In genomic region chr8:114879678-114880077, GRCm38 (mm10) we compare ENCODE assay signal across 12 mouse cellular contexts.
DNase-seq lines count a peak whose midpoint lies in the region; ATAC-seq and TF ChIP-seq lines count a peak whose summit lies in the region.
"Had no signal": no experiment of that assay in that cellular context is flagged by ENCODE, and none has a peak within 500 bp of the region (broad histone marks: within the 10 kb centered on the region; RNA-seq: fewer than 3 reads in every experiment).

No protein-coding gene starts in this region.

- no peak overlapping the region for H3K4me3 ChIP-seq in limb, embryonic 11.5 days (ENCODE audit: low read depth, low read length)
- H3K4me3 ChIP-seq in gastrocnemius, adult 2 months = no peak overlapping the region
- no peak overlapping the region for H3K4me3 ChIP-seq in kidney, embryonic 15.5 days (replicated peaks)
- H3K4me3 ChIP-seq: embryonic facial prominence, embryonic 13.5 days; hindbrain, embryonic 15.5 days had no signal

- 85% methylated on average over 2 of the region's 2 CpGs for WGBS in limb, embryonic 11.5 days
- WGBS in kidney, embryonic 15.5 days = 44% methylated on average over 2 of the region's 2 CpGs

- peak; percentile 78 for DNase-seq in CD4-positive, CD25-positive, alpha-beta regulatory T cell, adult 2 months (ENCODE audit: low read depth, low spot score)
- DNase-seq in limb, embryonic 11.5 days (ENCODE audit: low spot score) = no peak
- peak; percentile 30 to 43 for DNase-seq in spleen, postnatal 10 days (ENCODE audit: low spot score in 2 of 2)
- DNase-seq in layer of hippocampus, postnatal 25 days (ENCODE audit: extremely low spot score in 1 of 2, low spot score in 1 of 2) = no peak
- DNase-seq in embryo, embryonic 9.5 days (ENCODE audit: extremely low spot score) = no peak
- no peak for DNase-seq in gastrocnemius, adult 2 months
- DNase-seq: lung, postnatal 10 days; right cerebral cortex, postnatal 25 days had no signal

- intact Hi-C loops in gastrocnemius, adult 2 months (cut with DNase I) = no loop called here

- no peaks in the 10 kb centered on the region for H3K27me3 ChIP-seq in limb, embryonic 11.5 days (ENCODE audit: control insufficient read depth, insufficient read depth, low read length)
- 0 out of 2 replicates have a peak, but pooled peaks cover 3% of the 10 kb centered on the region for H3K27me3 ChIP-seq in kidney, embryonic 15.5 days
- H3K27me3 ChIP-seq: hindbrain, embryonic 15.5 days had no signal

- ATAC-seq in activated CD4-positive, CD25-positive, alpha-beta regulatory T cell, adult 4 months = peak; percentile 78
- ATAC-seq in limb, embryonic 11.5 days (ENCODE audit: insufficient number of reproducible peaks, low FRiP score, low TSS enrichment, low read depth) = 0 out of 2 replicates have a peak, but pooled peaks have one; percentile 42
- ATAC-seq in kidney, embryonic 15.5 days (replicated peaks; ENCODE audit: low FRiP score) = no peak; the same call in 1 of the 2 replicates

- TF ChIP-seq CTCF in gastrocnemius, adult 2 months (IDR thresholded peaks at IDR 0.05) = no peak

- no peaks in the 10 kb centered on the region for H3K9me3 ChIP-seq in limb, embryonic 11.5 days (ENCODE audit: control insufficient read depth, low read length)
- H3K9me3 ChIP-seq in kidney, embryonic 15.5 days (replicated peaks) = no peaks in the 10 kb centered on the region
- H3K9me3 ChIP-seq: embryonic facial prominence, embryonic 13.5 days; hindbrain, embryonic 15.5 days had no signal

- H3K36me3 ChIP-seq in limb, embryonic 11.5 days (ENCODE audit: control insufficient read depth, insufficient read depth, low read length) = no peaks in the 10 kb centered on the region
- no peaks in the 10 kb centered on the region for H3K36me3 ChIP-seq in kidney, embryonic 15.5 days
- H3K36me3 ChIP-seq: embryonic facial prominence, embryonic 13.5 days; hindbrain, embryonic 15.5 days had no signal

- no peak overlapping the region for H3K9ac ChIP-seq in limb, embryonic 11.5 days (ENCODE audit: low read length)
- no peak overlapping the region for H3K9ac ChIP-seq in kidney, embryonic 15.5 days
- H3K9ac ChIP-seq: embryonic facial prominence, embryonic 13.5 days; hindbrain, embryonic 15.5 days had no signal

- no peak overlapping the region for H3K4me2 ChIP-seq in limb, embryonic 11.5 days (ENCODE audit: low read depth, severe bottlenecking)
- H3K4me2 ChIP-seq in kidney, embryonic 15.5 days = no peak overlapping the region
- H3K4me2 ChIP-seq: embryonic facial prominence, embryonic 13.5 days; hindbrain, embryonic 15.5 days had no signal

- H3K4me1 ChIP-seq in limb, embryonic 11.5 days (ENCODE audit: control insufficient read depth, insufficient read depth, low read length) = peaks cover 11% of the 10 kb centered on the region
- peaks cover 64% of the 10 kb centered on the region for H3K4me1 ChIP-seq in kidney, embryonic 15.5 days

- no peak overlapping the region for H3K27ac ChIP-seq in limb, embryonic 11.5 days (replicated peaks; ENCODE audit: low read depth, low read length)
- H3K27ac ChIP-seq in gastrocnemius, adult 2 months = no peak overlapping the region
- H3K27ac ChIP-seq in kidney, embryonic 15.5 days = no peak overlapping the region
- H3K27ac ChIP-seq: embryonic facial prominence, embryonic 13.5 days; hindbrain, embryonic 15.5 days had no signal

Comparison
In these comparisons a context has a peak if more than half of its experiments do, and no peak if none do; other contexts are left out.
1. DNase-seq: peak in CD4-positive, CD25-positive, alpha-beta regulatory T cell, adult 2 months (single experiment) and spleen, postnatal 10 days (2 of 2); none in limb, embryonic 11.5 days (single experiment), layer of hippocampus, postnatal 25 days (0 of 2), embryo, embryonic 9.5 days (single experiment) and gastrocnemius, adult 2 months (single experiment).